Mouse (Mus musculus) lung, postnatal 10 days (tissue): ENCODE results near the gene Stmnd1.
"Not testable (repeated sequence)": the region's sequence is repeated elsewhere in the genome, so short reads cannot be mapped to it uniquely, and the experiment has no call there.

Experiments used
- DNase-seq: peaks from one replicate; pipeline ENCODE4 v3.0.0; 2021

Gene Stmnd1

GRCm38 (mm10) chr13:46273453-46274110 is at the start of gene Stmnd1:
Gene Stmnd1 (plus strand): TSS chr13:46273721.
- peak; percentile 55 for DNase-seq

DNA sequence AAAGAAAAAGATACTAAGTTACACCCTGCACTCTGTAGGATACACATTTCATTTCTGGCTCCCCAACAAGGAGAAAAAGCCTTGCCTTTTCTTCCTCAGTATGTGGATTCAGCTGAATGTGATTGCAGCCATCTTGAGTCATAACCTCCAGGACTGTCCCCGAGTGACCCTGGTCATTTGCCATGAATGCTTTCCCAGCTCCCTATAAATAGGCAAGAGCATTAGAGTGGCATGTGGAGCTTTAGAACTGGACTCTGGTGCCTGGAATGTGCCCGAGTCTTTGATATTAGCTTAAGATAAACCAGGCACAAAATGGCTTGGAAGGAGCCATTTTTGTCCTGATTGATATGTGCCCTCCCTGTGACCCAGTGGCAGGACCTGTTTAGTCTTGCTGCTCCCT is 46.6 kb upstream of the Stmnd1 start:
- peak; percentile 33 for DNase-seq

DNA sequence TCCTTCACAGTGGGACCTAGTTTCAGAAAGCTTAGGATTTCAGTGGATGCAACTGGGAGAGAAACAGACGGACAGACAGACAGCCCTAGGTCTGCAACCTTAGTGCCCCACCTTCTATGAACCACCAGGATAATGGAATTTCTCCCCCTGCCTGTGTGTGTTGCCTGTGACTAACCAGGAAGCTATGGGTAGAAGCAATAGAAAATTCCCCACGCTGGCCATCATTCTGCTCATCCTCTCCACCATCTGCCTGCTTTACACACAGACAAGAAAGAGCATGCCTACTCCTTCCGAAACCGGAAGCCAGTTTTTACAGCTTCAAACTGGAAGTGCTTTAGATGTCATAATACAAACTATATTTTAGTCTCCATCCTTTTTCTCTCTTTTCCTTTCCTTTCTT is 46.0 kb upstream of the Stmnd1 start:
- no peak for DNase-seq

DNA sequence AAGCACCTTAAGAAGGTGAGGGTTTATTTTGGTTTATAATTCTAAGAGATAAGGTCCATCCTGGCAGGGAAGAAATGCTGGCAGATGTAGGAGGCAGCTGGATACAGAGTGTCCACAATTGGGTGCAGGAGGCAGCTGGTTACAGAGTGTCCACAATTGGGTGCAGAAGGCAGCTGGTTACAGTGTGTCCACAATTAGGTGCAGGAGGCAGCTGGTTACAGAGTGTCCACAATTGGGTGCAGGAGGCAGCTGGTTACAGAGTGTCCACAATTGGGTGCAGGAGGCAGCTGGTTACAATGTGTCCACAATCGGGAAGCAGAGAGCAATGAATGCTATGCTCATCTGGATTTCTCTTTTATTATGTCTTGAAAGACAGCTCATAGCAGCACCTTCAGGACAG is 44.8 kb upstream of the Stmnd1 start:
- not testable (repeated sequence) for DNase-seq

DNA sequence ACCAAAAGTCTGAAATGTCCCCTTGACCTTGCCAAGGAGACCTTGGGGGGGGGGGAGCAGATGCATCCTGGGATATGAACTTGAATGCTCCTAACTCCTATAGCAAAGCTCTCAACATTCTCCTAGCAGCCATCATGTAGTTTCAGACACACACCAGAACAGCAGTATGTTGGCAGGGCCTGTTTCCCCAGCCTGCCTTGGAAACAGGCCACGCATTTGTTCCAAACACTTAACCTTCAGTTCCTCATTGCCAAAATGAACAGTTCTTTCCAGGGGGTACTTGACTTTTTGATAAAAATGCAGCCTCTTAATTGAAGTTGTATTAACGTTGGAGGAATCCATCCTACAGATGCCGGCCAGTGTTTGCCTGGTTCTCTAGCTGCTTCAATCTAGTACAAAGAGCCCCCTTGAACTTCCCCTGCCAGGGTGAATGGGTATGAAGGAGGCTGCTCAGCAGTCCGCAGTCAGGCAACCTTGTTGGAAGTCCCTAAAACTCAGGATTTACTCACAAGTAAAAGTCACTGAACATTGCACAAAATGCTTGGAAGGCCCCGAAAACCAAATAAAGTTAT is 41.9 kb upstream of the Stmnd1 start:
- DNase-seq, result peak; percentile 67

DNA sequence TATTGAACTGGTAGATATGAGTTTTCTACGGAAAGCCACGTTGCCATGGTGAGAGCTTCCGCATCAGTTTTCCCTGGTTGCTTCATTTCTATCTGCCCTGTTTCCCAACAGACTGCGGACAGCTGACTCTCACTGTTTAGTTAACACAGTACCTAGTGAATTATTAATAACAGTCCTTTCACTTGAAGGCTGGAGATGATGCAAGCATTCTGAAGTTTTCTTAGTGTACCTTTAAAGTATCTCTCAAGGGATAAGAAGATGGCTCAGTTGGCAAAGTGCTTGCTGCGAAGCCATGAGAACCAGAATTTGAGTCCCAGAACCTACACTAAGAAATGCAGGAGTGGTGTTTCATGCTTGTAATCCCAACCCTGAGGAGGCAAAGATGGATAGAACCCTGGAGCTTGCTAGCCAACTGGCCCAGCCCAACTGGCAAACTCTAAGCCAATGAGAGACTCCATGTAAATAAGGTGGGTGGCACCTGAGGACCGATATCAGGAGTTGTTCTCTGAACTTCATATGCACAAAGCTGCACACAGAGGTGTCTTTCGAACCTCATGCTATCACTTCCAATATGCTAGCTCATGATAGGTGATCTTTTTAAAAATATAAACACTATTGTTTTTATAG is 35.7 kb upstream of the Stmnd1 start:
- DNase-seq, result no peak

DNA sequence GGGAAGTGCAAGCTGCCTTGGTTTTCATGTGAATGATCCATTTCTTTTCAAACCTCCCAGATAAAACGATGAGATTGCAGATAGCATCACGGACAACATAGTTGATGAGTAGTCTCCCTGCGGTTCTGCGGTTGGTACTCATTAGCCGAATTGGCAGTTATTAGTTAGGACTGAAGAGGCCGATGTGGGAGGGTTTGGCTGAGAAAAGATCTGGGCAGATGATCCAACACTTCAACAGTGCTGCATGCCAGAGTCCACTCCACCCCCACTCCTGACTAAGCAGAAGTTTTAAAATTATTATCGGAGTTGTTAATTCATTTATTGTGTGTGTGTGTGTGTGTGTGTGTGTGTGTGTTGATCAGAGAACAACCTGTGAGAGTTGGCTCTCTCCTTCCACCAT is 34.7 kb upstream of the Stmnd1 start:
- DNase-seq, result peak; percentile 20

DNA sequence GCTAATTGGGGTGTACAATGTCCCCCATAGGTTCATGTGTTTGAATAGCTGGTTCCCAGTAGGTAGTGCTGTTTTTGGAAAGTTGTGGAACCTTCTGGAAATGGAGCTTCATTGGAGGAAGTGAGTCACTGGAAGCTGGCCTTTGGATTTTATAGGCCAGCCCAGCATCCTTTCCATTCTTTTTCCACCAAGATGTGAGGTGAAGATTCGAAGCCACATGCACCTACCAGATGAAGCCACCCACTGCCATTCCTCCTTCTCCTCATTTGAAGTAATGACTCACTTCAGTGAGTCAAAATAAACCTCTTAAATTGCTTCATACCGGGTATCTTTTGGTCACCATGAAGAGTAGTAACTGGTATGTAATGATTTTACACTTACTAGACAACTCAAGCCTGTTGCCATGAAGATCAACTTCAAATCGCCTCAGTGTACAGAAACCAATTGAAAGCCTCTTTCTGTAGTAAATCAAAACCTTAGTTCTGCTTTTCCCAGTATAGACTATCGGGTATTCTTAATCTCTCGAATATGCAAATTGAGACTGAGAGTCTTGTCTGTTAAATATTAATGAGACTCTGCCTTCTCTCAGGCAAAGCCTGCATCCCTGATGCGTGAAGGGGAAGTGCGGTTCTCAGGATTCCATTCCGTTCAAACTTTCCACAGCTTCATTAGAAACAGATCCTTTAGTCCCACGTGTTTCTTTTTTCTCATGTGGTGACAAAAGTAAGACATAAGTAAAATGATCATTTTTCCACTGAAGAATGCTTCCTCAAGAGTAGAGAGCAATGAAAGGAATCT is 31.9 kb upstream of the Stmnd1 start:
- no peak for DNase-seq

DNA sequence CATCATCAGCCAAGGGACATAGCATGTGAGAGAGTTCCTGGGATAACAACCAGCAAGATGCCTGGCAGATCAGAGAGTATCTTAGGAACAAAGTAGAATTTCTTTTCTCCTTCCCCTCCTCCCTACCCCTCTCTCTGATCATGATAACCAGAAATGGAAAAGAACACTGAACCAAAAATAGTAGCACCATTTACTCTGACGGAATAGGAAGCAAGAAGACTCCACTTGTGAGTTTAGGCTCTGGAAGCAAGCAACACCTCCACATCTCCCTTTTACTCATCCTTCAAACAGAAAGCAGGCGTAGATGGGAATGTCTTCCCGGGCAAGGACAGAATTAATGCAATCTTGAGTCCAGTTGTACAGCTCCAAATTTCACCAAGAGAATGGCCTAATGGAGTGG is 19.8 kb upstream of the Stmnd1 start:
- DNase-seq, result no peak

DNA sequence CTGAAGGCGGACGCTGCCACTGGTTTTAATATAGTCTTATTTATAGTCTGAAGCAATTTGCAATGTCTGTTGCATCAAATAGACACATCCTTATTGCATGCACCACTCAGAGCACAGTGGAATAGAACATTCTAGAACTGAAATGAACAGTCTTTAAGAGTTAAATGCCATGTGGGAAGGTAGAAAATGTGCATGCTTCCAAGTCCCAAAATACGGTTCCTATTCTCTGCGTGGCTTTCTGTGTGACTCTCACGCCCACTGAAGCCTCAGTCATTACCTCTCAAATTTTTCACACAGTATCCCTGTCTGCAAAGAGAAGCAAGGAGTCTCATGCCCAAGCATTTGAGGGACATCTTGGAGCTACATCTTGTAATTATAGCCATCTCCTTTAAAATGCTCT is 19.4 kb upstream of the Stmnd1 start:
- DNase-seq, result no peak

DNA sequence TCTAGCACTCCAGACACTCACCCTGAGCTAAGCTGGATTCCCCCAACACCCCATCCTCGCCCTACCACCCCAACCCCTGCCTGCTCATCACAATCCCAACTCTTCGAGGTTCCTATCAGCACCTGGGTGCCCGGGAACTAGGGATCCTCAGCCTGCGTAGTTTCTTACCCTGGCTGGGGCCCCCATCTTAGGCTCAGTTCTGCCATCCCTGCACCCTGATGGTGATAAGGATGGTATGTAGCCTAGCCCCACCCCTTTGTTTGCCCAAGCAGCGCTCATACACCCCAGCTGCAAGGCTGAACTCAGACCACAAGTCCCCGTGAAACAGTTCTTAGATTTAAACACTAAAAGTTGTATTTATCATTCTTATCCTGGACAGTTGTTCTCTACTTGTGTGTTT is 17.9 kb upstream of the Stmnd1 start:
- DNase-seq, result no peak

DNA sequence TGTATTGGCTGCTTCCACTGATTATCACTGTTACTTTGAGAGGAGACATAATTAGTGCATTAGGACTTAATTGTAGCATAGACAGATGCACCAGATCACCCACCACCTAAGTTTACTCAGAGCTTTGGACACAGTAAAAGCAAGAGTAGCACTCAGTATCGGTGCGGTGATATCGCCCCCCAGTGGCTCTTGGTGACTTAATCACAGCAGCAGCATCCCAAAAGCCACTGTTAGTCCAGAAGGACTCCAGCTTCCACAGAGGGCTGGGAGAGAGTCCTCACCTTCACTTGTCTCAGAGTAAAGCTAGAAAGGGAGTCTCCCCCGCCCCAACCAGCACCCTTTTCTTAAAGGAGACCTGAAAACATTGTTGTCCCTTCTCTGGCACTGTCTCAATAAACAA is 15.7 kb upstream of the Stmnd1 start:
- DNase-seq, result peak; percentile 85

DNA sequence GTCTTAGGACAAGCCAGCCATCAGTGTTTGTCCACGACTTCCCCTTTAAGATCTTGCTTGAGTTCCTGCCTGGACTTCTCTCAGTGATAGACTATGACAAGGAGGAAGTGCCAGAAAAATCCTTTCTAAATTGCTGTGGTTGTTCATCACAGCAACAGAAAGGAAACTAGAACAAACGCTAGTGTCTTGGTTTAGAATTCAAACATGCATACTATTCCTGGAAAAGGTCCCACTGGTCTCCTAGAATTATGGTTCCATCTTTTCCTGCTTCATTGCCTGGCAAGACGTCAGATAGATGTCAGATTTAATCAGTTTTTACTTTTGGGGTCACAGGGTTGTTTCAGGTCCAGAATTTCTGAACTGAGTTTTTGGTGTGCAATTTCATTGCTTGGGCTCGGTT is 14.0 kb upstream of the Stmnd1 start:
- no peak for DNase-seq

DNA sequence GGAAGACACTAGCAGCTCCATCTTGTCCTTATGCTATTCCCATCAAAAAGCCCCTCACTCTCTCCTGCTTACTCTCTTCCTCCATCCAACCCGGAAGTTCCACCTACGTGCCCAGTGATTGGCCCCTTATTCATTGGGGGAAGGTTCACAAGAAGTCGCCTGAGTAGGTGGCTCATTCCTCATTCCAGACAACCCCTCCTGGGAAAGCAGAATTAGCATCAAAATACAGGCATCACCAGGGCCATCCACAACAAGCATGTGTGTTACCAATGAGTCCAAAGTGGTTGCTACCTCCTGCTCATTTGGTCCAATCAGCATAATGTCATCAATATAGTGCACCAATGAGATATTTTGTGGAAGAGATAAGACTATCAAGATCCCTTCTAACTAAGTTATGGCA is 12.3 kb upstream of the Stmnd1 start:
- no peak for DNase-seq

GRCm38 (mm10) chr13:46267783-46268182 is 5.7 kb upstream of the Stmnd1 start:
- DNase-seq, result no peak

GRCm38 (mm10) chr13:46268341-46268740 is 5.2 kb upstream of the Stmnd1 start:
- DNase-seq, result peak; percentile 66

DNA sequence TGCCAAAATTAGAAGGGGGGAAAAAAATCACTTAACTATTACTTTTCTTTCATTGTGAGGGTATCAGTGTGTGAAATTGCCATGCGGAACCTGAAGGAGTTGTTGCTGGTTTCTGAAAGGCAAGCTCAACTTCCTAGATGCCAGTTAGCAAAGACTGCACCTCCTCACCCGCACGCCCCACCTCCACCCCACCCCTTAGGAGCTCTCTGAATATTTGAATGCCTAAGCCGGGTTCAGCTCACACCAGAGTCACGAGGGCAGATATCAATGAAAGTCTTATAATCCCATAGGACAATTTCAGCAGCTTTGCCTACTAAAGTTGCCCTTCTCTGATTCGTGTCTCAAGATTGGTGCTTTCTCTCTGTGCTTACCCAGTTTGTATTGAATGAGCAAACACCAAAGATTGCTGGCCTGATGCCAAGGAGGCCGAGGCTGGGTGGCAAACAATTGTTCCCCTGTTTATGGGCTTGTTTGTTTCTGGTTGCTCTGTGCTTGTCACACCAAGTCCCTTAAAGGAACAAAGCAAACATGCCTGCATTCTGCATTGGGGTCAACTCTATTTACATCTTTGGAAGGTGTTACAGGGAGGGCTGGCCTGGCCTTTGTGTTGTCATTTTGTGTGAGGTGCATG is 4.6 kb upstream of the Stmnd1 start:
- DNase-seq, result peak; percentile 67

DNA sequence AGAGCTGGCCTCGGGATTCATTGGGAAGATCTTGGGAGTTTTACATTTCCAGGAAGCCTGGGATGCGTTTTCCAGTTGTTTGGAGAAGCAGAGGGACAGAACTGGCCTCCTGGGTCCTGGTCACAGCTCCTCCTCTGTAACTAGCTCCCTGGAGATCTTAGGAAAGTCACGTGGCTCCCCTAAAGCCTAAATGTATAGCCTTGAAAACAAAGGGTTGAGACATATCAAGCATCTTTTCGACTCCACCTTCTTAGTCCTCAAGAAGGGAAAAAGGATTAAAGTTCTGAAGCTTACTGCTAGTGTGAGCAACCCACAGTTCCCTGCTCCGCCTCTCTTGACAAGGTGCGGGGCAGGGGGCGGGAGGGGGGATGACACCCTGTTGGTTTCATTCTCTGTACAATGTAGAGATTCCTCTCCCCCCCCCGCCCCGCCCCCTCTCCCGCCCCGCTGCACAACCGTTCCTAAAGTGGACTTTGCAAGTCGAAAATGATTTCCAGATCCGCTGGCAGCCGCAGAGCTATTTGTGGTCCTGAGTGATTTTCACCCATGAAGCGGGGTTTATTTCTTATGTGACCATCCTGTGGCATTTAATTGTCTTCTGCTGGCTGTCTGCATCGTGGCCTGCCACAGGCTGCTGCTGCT is 589 bp upstream of the Stmnd1 start:
- DNase-seq, result no peak

GRCm38 (mm10) chr13:46275701-46276100 is 2.2 kb downstream of the Stmnd1 start:
- no peak for DNase-seq

DNA sequence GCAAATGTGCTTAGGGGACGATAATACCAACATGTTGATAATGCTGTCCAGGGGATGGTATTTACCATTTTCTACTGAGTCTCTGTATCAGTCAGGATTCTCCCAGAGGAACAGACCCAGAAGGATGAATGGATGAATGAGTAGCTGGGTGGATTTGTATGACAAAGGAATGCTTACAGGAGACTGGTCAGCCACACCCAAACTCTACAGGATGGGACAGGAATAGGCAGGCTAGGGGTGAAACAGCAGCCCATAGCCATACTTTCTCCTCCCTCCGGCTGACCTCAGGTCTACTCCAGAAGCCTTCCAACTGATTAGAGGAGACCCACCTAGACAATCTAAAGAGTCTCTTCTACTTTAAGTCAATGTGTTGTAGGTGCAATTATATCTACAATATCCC is 9.0 kb downstream of the Stmnd1 start:
- no peak for DNase-seq

- DNase-seq, result no peak
Observed at GRCm38 (mm10) chr13:46287801-46288200, 14.3 kb downstream of the Stmnd1 start.

DNA sequence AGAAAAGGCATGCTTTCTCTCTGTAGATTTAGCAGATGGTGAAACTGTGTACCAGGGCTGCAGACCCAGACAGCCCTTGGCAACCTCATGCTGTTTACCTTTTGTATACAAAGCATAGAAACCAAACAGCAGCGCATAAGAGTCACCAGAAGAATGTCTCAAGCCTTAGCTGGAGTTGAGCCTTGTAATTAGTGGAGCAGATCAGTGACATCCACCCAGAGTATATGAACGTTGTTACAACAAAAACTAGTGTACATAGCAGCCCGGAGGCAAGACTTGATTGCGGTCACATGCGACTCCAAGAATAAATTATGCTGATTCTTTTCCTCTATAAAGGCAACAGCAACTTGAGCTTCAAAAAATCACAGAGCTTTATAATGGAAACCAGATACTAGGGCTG is 14.9 kb downstream of the Stmnd1 start:
- no peak for DNase-seq

DNA sequence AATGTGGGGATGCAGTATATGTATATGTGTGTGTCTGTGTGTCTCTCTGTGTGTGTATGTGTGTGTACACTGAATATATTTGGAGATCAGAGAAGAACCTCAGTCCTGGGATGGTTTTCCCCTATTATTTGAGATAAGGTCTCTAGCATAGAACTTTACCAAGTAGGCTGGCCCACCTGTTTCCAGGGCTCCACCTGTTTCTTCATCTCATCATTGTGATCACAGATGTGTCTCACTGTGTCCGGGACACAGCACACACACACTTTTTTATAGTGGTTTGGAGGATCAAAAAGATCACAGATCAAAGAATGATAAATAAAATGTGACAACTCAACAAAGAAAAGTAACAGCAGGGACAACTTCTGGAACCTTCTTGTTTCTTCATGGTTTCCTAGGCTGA is 17.0 kb downstream of the Stmnd1 start:
- no peak for DNase-seq
